Mouse (Mus musculus): ENCODE measurements around the gene Rad51d. TPM values are rescaled to one million over a fixed set of nuclear protein-coding genes. Genes with fewer than 3 reads are reported as not detected.
A peak's percentile ranks its signal among the peaks of the same experiment; 100 is the strongest.

Gene Rad51d
- total and polyA plus RNA-seq, 2 experiments from 2014 or later = 8.6 to 14.0 TPM

DNA sequence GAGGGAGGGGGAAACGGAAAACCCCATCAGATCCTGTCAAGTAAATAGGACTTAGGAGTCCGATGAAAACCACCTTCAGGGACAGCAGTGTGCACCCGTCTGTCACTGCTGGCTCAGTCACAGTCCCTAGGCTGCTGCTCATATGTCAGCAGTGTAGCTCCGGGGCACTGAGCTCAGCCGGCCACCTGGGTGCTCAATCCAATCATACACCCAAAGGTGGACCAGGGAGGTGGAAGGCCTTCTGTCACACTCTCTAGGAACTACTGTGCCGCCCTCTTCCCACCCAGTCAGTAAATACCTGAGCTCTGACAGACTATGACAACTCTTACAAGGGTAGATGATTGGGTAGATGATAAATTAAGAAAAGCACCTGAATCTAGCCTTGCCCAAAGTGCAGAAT lies 29.7 kb downstream of the Rad51d start:
- Histone ChIP-seq H3K4me2 (ENCODE audit: low read depth) (no peak overlapping the region), H3K4me1 (ENCODE audit: insufficient read depth) (peaks cover 11% of the 10 kb centered on the region; the same call in 1 of the 2 replicates), H3K4me3 (ENCODE audit: low read depth, low read length) (no peak overlapping the region), H3K9ac (no peak overlapping the region), H3K27ac (ENCODE audit: low read depth, low read length) (no peak overlapping the region), H3K9me3 (ENCODE audit: low read length) (no peaks in the 10 kb centered on the region), H3K27me3 (ENCODE audit: insufficient read depth, low read length) (no peaks in the 10 kb centered on the region), H3K36me3 (ENCODE audit: insufficient read depth) (no peaks in the 10 kb centered on the region)
- TF ChIP-seq CTCF (IDR thresholded peaks at IDR 0.05; ENCODE audit: low read depth) = no peak
- no peak for DNase-seq
- WGBS = 88% methylated on average over 6 of the region's 6 CpGs
- no peak for ATAC-seq

DNA sequence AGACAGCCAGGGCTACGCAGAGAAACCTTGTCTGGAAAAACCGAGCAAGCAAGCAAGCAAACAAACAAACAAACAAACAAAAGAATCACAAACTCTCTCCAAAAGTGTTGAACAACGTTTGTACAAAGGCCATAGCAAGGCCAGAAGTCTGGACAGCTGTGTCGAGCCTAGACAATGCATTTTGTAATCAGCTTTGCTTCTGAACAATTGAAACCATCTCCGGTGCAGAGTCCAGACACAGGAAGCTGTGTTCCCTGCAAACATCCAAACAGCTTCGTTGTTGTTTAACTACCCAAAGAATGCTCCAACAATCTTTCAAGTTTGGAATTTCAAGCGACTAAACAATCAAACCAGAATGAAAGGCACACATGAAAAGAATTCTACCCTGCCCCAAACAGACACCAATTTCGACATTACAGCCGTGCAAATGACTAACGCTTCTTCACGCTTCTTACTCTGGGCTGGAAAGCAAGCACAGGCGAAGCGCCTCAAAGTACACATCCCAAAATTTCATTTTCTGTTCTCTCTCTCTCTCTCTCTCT lies 33.0 kb downstream of the Rad51d start:
- no peak for DNase-seq
- no peaks in the 10 kb centered on the region for H3K36me3 ChIP-seq (ENCODE audit: insufficient read depth)
- no peak for TF ChIP-seq CTCF (IDR thresholded peaks at IDR 0.05; ENCODE audit: low read depth)
- WGBS = 74% methylated on average over 13 of the region's 13 CpGs
- H3K4me1 ChIP-seq (ENCODE audit: insufficient read depth) = peaks cover 6% of the 10 kb centered on the region; the same call in 1 of the 2 replicates
- no peak for ATAC-seq
- no peak overlapping the region for H3K27ac ChIP-seq (ENCODE audit: low read depth, low read length)
- H3K9me3 ChIP-seq (ENCODE audit: low read length) = no peaks in the 10 kb centered on the region
- no peak overlapping the region for H3K4me3 ChIP-seq (ENCODE audit: low read depth, low read length)
- no peak overlapping the region for H3K4me2 ChIP-seq (ENCODE audit: low read depth)
- H3K27me3 ChIP-seq (ENCODE audit: insufficient read depth, low read length) = no peaks in the 10 kb centered on the region
- no peak overlapping the region for H3K9ac ChIP-seq

DNA sequence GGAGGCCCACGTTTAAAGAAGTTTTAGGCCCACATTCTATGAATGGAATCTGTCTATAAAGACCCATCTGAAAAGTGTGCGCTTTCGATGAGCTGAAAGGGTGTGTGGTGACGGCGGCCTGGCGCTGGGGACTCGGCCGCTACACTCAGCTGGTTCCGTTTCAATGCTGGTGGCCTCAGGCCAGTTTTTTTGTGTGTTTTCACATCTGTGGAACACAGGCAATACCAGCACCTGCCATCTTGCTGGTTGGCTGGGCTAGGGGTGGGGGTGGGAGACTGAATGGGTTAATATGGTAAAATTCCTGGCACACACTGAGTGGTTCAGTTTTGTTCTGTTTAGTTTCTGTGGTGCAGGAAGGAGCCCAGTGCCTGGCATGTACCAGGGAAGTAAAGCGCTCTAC lies 34.4 kb downstream of the Rad51d start:
- Histone ChIP-seq H3K36me3 (ENCODE audit: insufficient read depth) (no peaks in the 10 kb centered on the region), H3K4me3 (ENCODE audit: low read depth, low read length) (no peak overlapping the region), H3K9ac (no peak overlapping the region), H3K27ac (ENCODE audit: low read depth, low read length) (no peak overlapping the region), H3K27me3 (ENCODE audit: insufficient read depth, low read length) (no peaks in the 10 kb centered on the region), H3K4me1 (ENCODE audit: insufficient read depth) (no peaks in the 10 kb centered on the region), H3K4me2 (ENCODE audit: low read depth) (no peak overlapping the region), H3K9me3 (ENCODE audit: low read length) (no peaks in the 10 kb centered on the region)
- DNase-seq (peak; percentile 68), ATAC-seq (peak; percentile 79)
- no peak for TF ChIP-seq CTCF (IDR thresholded peaks at IDR 0.05; ENCODE audit: low read depth)
- WGBS = 18% methylated on average over 10 of the region's 10 CpGs

DNA sequence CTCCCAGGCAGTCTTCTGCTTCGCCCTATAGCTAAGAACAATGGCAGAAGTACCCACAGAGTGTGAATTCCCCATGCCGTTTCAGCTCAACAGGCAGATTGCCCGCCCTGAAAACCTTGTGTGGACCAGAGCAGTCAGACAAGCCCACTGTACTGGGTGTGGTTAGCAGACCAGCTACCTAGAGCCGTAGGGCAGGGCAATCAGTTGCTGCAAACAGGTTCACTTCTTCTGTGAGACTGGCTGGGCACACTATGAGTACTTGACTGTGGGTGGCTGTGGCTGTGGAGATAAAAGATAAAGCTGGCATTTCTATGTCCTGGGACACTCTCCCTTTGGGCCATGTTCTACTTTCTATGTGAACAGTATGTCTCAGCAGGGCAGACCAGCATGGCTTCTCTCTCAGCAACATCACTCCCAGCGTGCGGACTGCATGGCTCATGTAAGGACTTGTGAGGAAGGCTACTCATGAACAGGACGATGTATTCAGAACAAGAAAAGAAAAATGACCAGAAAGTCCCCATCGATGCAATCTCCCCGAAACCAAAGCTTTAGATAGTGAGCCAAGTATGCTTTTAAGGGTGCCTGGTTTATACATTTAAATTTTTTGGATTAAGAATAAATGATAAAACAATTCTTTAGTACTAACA lies 35.0 kb downstream of the Rad51d start:
- no peak for TF ChIP-seq CTCF (IDR thresholded peaks at IDR 0.05; ENCODE audit: low read depth)
- no peak overlapping the region for H3K4me3 ChIP-seq (ENCODE audit: low read depth, low read length)
- no peak overlapping the region for H3K9ac ChIP-seq
- no peak overlapping the region for H3K27ac ChIP-seq (ENCODE audit: low read depth, low read length)
- no peaks in the 10 kb centered on the region for H3K9me3 ChIP-seq (ENCODE audit: low read length)
- no peaks in the 10 kb centered on the region for H3K27me3 ChIP-seq (ENCODE audit: insufficient read depth, low read length)
- no peak overlapping the region for H3K4me2 ChIP-seq (ENCODE audit: low read depth)
- 63% methylated on average over 9 of the region's 9 CpGs for WGBS
- H3K4me1 ChIP-seq (ENCODE audit: insufficient read depth) = no peaks in the 10 kb centered on the region
- ATAC-seq = no peak
- no peak for DNase-seq
- no peaks in the 10 kb centered on the region for H3K36me3 ChIP-seq (ENCODE audit: insufficient read depth)

DNA sequence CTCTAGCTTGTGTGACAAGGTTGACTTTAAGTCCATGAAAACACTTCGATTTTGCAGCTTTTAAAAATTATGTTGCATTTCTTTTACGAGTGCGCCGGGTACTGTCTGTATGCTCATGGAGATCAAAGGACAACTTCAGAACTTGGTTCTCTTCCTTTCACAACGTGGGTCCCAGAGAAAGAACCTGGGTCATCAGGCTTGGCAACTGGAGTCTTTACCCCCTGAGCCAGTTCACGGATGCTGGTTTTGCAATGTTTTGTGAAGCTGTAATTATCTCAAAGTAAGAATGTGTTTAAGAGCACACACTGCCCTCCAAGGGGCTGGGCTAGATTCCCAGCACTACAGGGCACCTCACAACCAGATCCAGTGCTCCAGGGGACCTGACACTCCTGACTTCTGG lies 36.3 kb downstream of the Rad51d start:
- no peaks in the 10 kb centered on the region for H3K36me3 ChIP-seq (ENCODE audit: insufficient read depth)
- H3K9ac ChIP-seq = no peak overlapping the region
- H3K4me3 ChIP-seq (ENCODE audit: low read depth, low read length) = no peak overlapping the region
- no peaks in the 10 kb centered on the region for H3K9me3 ChIP-seq (ENCODE audit: low read length)
- no peak for ATAC-seq
- no peak for TF ChIP-seq CTCF (IDR thresholded peaks at IDR 0.05; ENCODE audit: low read depth)
- H3K27ac ChIP-seq (ENCODE audit: low read depth, low read length) = no peak overlapping the region
- no peak overlapping the region for H3K4me2 ChIP-seq (ENCODE audit: low read depth)
- peaks cover 2% of the 10 kb centered on the region; the same call in 1 of the 2 replicates for H3K4me1 ChIP-seq (ENCODE audit: insufficient read depth)
- DNase-seq = no peak
- H3K27me3 ChIP-seq (ENCODE audit: insufficient read depth, low read length) = no peaks in the 10 kb centered on the region
- WGBS = 80% methylated on average over 6 of the region's 6 CpGs

DNA sequence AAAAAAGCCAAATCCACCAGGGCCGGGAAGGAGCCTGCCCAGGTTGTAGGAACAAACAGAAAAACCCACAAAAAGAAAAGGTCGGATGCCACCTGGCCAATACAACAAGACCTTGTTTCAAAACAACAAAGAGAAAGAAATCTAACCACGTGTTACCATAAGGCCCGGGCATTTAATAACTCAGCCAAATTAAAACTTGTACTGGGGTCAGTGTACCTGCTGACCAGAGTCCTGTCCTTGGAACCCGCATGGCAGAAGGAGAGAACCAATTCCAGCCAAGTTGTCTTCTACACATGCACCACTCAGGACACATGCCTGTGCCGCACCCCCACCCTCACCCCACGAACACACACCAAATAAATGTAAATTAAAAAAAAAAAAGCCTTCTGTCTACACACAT lies 37.5 kb downstream of the Rad51d start:
- Histone ChIP-seq H3K9ac (no peak overlapping the region), H3K27ac (ENCODE audit: low read depth, low read length) (no peak overlapping the region), H3K4me2 (ENCODE audit: low read depth) (no peak overlapping the region), H3K4me3 (ENCODE audit: low read depth, low read length) (no peak overlapping the region), H3K27me3 (ENCODE audit: insufficient read depth, low read length) (no peaks in the 10 kb centered on the region), H3K9me3 (ENCODE audit: low read length) (no peaks in the 10 kb centered on the region), H3K4me1 (ENCODE audit: insufficient read depth) (peaks cover 2% of the 10 kb centered on the region; the same call in 1 of the 2 replicates), H3K36me3 (ENCODE audit: insufficient read depth) (no peaks in the 10 kb centered on the region)
- no peak for ATAC-seq
- TF ChIP-seq CTCF (IDR thresholded peaks at IDR 0.05; ENCODE audit: low read depth) = no peak
- 90% methylated on average over 7 of the region's 7 CpGs for WGBS
- DNase-seq = no peak

DNA sequence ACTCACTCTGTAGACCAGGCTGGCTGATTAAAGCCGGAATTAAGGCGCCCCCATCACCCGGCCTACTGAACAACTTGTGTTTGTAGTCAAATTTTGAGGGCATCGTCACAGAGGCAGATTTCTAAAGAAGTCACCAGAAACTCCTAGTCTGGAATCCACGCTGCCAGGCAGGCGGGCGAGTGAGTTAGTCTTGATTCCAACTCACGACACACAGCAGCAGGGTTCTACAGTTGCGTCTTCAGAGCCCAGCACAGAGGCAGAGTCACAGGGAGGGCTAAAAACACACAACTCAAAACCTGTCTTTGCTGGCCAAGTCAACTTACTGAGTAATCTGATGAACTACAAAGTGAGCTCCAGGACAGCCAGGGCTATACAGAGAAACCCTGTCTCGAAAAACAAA lies 37.9 kb downstream of the Rad51d start:
- Histone ChIP-seq H3K4me1 (ENCODE audit: insufficient read depth) (peaks cover 2% of the 10 kb centered on the region), H3K9ac (no peak overlapping the region), H3K27ac (ENCODE audit: low read depth, low read length) (no peak overlapping the region), H3K4me3 (ENCODE audit: low read depth, low read length) (no peak overlapping the region), H3K27me3 (ENCODE audit: insufficient read depth, low read length) (no peaks in the 10 kb centered on the region), H3K9me3 (ENCODE audit: low read length) (no peaks in the 10 kb centered on the region), H3K4me2 (ENCODE audit: low read depth) (no peak overlapping the region), H3K36me3 (ENCODE audit: insufficient read depth) (no peaks in the 10 kb centered on the region)
- WGBS = 81% methylated on average over 10 of the region's 10 CpGs
- no peak for TF ChIP-seq CTCF (IDR thresholded peaks at IDR 0.05; ENCODE audit: low read depth)
- ATAC-seq (no peak), DNase-seq (no peak)

Data from forebrain, postnatal 0 days (tissue).